10 mouse cellular contexts compared by ENCODE assay signal in genomic region chr1:55192015-55192414, GRCm38 (mm10). TPM values are rescaled to one million over a fixed set of nuclear protein-coding genes. Genes with fewer than 3 reads are reported as not detected.
A peak's percentile ranks its signal among the peaks of the same experiment; 100 is the strongest.
DNase-seq lines count a peak whose midpoint lies in the region; ATAC-seq lines count a peak whose summit lies in the region.
"Had no signal": no experiment of that assay in that cellular context is flagged by ENCODE, and none has a peak within 500 bp of the region (broad histone marks: within the 10 kb centered on the region; RNA-seq: fewer than 3 reads in every experiment).

No protein-coding gene starts in this region.

- H3K27ac ChIP-seq in heart, embryonic 14.5 days (replicated peaks in 1 of 2; ENCODE audit: control insufficient read depth in 1 of 2, insufficient read depth in 1 of 2, low read depth in 2 of 2, low read length in 2 of 2): peak overlapping the region in 1 of 2 experiments; percentile 48; a peak in 1 of 4 replicates
- no peak overlapping the region for H3K27ac ChIP-seq in hindbrain, embryonic 16.5 days (ENCODE audit: low read depth, low read length)
- peak overlapping the region; percentile 59 for H3K27ac ChIP-seq in midbrain, embryonic 15.5 days

- no peaks in the 10 kb centered on the region for H3K36me3 ChIP-seq in heart, embryonic 14.5 days (ENCODE audit: control insufficient read depth, insufficient read depth, low read length)
- H3K36me3 ChIP-seq in hindbrain, embryonic 16.5 days (ENCODE audit: control insufficient read depth, insufficient read depth, low read length): no peaks in the 10 kb centered on the region
- H3K36me3 ChIP-seq in midbrain, embryonic 15.5 days (replicated peaks): no peaks in the 10 kb centered on the region

- H3K4me3 ChIP-seq in heart, embryonic 14.5 days (ENCODE audit: control insufficient read depth in 1 of 2, insufficient read depth in 1 of 2, low read depth in 1 of 2, low read length in 2 of 2): peak overlapping the region; percentile 27 to 30
- H3K4me3 ChIP-seq in hindbrain, embryonic 16.5 days (ENCODE audit: low read length): peak overlapping the region; percentile 20
- peak overlapping the region; percentile 32 for H3K4me3 ChIP-seq in midbrain, embryonic 15.5 days

- ATAC-seq in heart, embryonic 14.5 days (ENCODE audit: insufficient number of reproducible peaks, insufficient read depth, low FRiP score, low read depth): no peak
- peak; percentile 75 for ATAC-seq in hindbrain, embryonic 16.5 days
- peak; percentile 74 for ATAC-seq in midbrain, embryonic 15.5 days (replicated peaks)

- H3K4me2 ChIP-seq in heart, embryonic 14.5 days (ENCODE audit: low read length): peak overlapping the region; percentile 57
- peak overlapping the region; percentile 41 for H3K4me2 ChIP-seq in hindbrain, embryonic 16.5 days (ENCODE audit: low read length)
- H3K4me2 ChIP-seq in midbrain, embryonic 15.5 days: peak overlapping the region; percentile 53

- H3K27me3 ChIP-seq in heart, embryonic 14.5 days (ENCODE audit: control insufficient read depth, insufficient read depth, low read length): no peaks in the 10 kb centered on the region
- H3K27me3 ChIP-seq in hindbrain, embryonic 16.5 days (replicated peaks; ENCODE audit: control insufficient read depth, insufficient read depth, low read length): no peaks in the 10 kb centered on the region
- no peaks in the 10 kb centered on the region for H3K27me3 ChIP-seq in midbrain, embryonic 15.5 days (replicated peaks)

- no peak for DNase-seq in heart, adult 8-10 months (ENCODE audit: low spot score)
- peak; percentile 52 for DNase-seq in embryo, embryonic 10 days (ENCODE audit: low spot score)
- DNase-seq in frontal cortex, postnatal 14 days (ENCODE audit: low spot score in 2 of 2): no peak
- DNase-seq in thymus, postnatal 10 days (ENCODE audit: low spot score in 2 of 2): no peak
- no peak for DNase-seq in gastrocnemius, adult 8-10 months (ENCODE audit: low spot score in 2 of 2)
- DNase-seq: cerebellum, adult 11-12 months; left cerebral cortex, postnatal 4 days had no signal

- peak overlapping the region; percentile 47 for H3K9ac ChIP-seq in heart, embryonic 14.5 days (ENCODE audit: low read length)
- H3K9ac ChIP-seq in hindbrain, embryonic 16.5 days (ENCODE audit: low read depth, low read length): peak overlapping the region; percentile 8; the same call in 1 of the 2 replicates
- H3K9ac ChIP-seq in midbrain, embryonic 15.5 days: peak overlapping the region; percentile 36; the same call in 1 of the 2 replicates

- 28% methylated on average over 8 of the region's 8 CpGs for WGBS in heart, embryonic 14.5 days
- 19% methylated on average over 8 of the region's 8 CpGs for WGBS in hindbrain, embryonic 16.5 days
- 5% methylated on average over 8 of the region's 8 CpGs for WGBS in midbrain, embryonic 15.5 days

- H3K9me3 ChIP-seq in heart, embryonic 14.5 days (ENCODE audit: control insufficient read depth, low read length): no peaks in the 10 kb centered on the region
- no peaks in the 10 kb centered on the region for H3K9me3 ChIP-seq in hindbrain, embryonic 16.5 days (ENCODE audit: control insufficient read depth, low read length)
- H3K9me3 ChIP-seq in midbrain, embryonic 15.5 days: no peaks in the 10 kb centered on the region

- H3K4me1 ChIP-seq in heart, embryonic 14.5 days (ENCODE audit: control insufficient read depth in 2 of 2, insufficient read depth in 2 of 2, low read length in 2 of 2): peaks cover 11 to 18% of the 10 kb centered on the region in 2 experiments
- no peaks in the 10 kb centered on the region; the same call in 1 of the 2 replicates for H3K4me1 ChIP-seq in hindbrain, embryonic 16.5 days (ENCODE audit: control insufficient read depth, insufficient read depth, low read depth, low read length)
- H3K4me1 ChIP-seq in midbrain, embryonic 15.5 days: peaks cover 24% of the 10 kb centered on the region

RNA-seq across cellular contexts. Expression of gene Rftn2, which starts 34.6 kb away (rescaled TPM):
- 8.2 and 9.2 TPM in 2 replicates for polyA plus RNA-seq in heart, embryonic 14.5 days (2014; fragmentation: Nextera tagmentation; extraction: Ambion mirVana)
- total RNA-seq in heart, adult 8-10 months (2022): 10 to 100 TPM in 3 of 4 experiments, 1 to 10 TPM in 1; 9.1 to 13.3 (median 11.2) TPM
- polyA plus RNA-seq in hindbrain, embryonic 16.5 days (2015; fragmentation: Nextera tagmentation; extraction: Ambion mirVana): 13.0 and 15.5 TPM in 2 replicates
- 6.9 and 9.2 TPM in 2 replicates for polyA plus RNA-seq in midbrain, embryonic 15.5 days (2015; fragmentation: Nextera tagmentation; extraction: Ambion mirVana)
- 1 to 10 TPM; 2.2 to 4.0 (median 3.5) TPM for total RNA-seq in gastrocnemius, adult 8-10 months (2022)

RNA-seq across cellular contexts. Expression of gene Mars2, which starts 45.0 kb away (rescaled TPM):
- 3.6 TPM in 2 replicates for polyA plus RNA-seq in heart, embryonic 14.5 days (2014; fragmentation: Nextera tagmentation; extraction: Ambion mirVana)
- 1 to 10 TPM; 4.5 to 5.3 (median 4.7) TPM for total RNA-seq in heart, adult 8-10 months (2022)
- polyA plus RNA-seq in hindbrain, embryonic 16.5 days (2015; fragmentation: Nextera tagmentation; extraction: Ambion mirVana): 3.5 and 3.7 TPM in 2 replicates
- polyA plus RNA-seq in midbrain, embryonic 15.5 days (2015; fragmentation: Nextera tagmentation; extraction: Ambion mirVana): 3.4 and 4.0 TPM in 2 replicates
- 1 to 10 TPM; 2.4 to 2.8 (median 2.8) TPM for total RNA-seq in gastrocnemius, adult 8-10 months (2022)
